Mouse (Mus musculus): ENCODE results near the gene Klhdc3. TPM values are rescaled to one million over a fixed set of nuclear protein-coding genes. Genes with fewer than 3 reads are reported as not detected.

Gene Klhdc3
- polyA plus RNA-seq, 1 experiment from 2014 or later, result 122 TPM

- Histone ChIP-seq H3K27ac (peak overlapping the region; percentile 96), H3K4me2 (peak overlapping the region; percentile 87), H3K27me3 (no peaks in the 10 kb centered on the region), H3K9ac (peak overlapping the region; percentile 84), H3K36me3 (peaks cover 36% of the 10 kb centered on the region), H3K9me3 (no peaks in the 10 kb centered on the region), H3K4me1 (peaks cover 47% of the 10 kb centered on the region), H3K4me3 (peak overlapping the region; percentile 70)
- no peak for ATAC-seq (ENCODE audit: borderline replicate concordance, extremely low read depth, low FRiP score, low TSS enrichment)
- WGBS, result 24% methylated on average over 15 of the region's 15 CpGs
Observed at GRCm38 (mm10) chr17:46649811-46650210, 30.9 kb downstream of the Klhdc3 start.

GRCm38 (mm10) chr17:46648436-46648835, 32.3 kb downstream of the Klhdc3 start:
- Histone ChIP-seq H3K9ac (no peak overlapping the region), H3K4me3 (no peak overlapping the region), H3K27ac (no peak overlapping the region), H3K4me1 (peaks cover 55% of the 10 kb centered on the region), H3K9me3 (no peaks in the 10 kb centered on the region), H3K36me3 (peaks cover 23% of the 10 kb centered on the region), H3K4me2 (no peak overlapping the region), H3K27me3 (no peaks in the 10 kb centered on the region)
- WGBS, result 85% methylated on average over 9 of the region's 9 CpGs
- no peak for ATAC-seq (ENCODE audit: borderline replicate concordance, extremely low read depth, low FRiP score, low TSS enrichment)

- no peak overlapping the region for H3K4me3 ChIP-seq
- no peak for ATAC-seq (ENCODE audit: borderline replicate concordance, extremely low read depth, low FRiP score, low TSS enrichment)
- WGBS, result 87% methylated on average over 7 of the region's 7 CpGs
- no peaks in the 10 kb centered on the region for H3K27me3 ChIP-seq
- peaks cover 13% of the 10 kb centered on the region; the same call in 1 of the 2 replicates for H3K36me3 ChIP-seq
- H3K27ac ChIP-seq, result no peak overlapping the region
- peaks cover 47% of the 10 kb centered on the region for H3K4me1 ChIP-seq
- H3K9me3 ChIP-seq, result no peaks in the 10 kb centered on the region
- H3K9ac ChIP-seq, result no peak overlapping the region
- H3K4me2 ChIP-seq, result no peak overlapping the region; the same call in 1 of the 2 replicates
Observed at GRCm38 (mm10) chr17:46647279-46647678, 33.4 kb downstream of the Klhdc3 start.

GRCm38 (mm10) chr17:46646322-46646662, 34.4 kb downstream of the Klhdc3 start:
- no peaks in the 10 kb centered on the region for H3K9me3 ChIP-seq
- H3K27me3 ChIP-seq, result no peaks in the 10 kb centered on the region
- peak overlapping the region; percentile 95 for H3K9ac ChIP-seq
- H3K4me3 ChIP-seq, result peak overlapping the region; percentile 97
- peak overlapping the region; percentile 85 for H3K27ac ChIP-seq
- peaks cover 37% of the 10 kb centered on the region for H3K4me1 ChIP-seq
- H3K36me3 ChIP-seq, result peaks cover 19% of the 10 kb centered on the region; the same call in 1 of the 2 replicates
- H3K4me2 ChIP-seq, result peak overlapping the region; percentile 93
- ATAC-seq (ENCODE audit: borderline replicate concordance, extremely low read depth, low FRiP score, low TSS enrichment), result no peak
- 0% methylated on average over 19 of the region's 19 CpGs for WGBS

- peaks cover 23% of the 10 kb centered on the region; the same call in 1 of the 2 replicates for H3K36me3 ChIP-seq
- ATAC-seq (ENCODE audit: borderline replicate concordance, extremely low read depth, low FRiP score, low TSS enrichment), result peak; percentile 68
- peaks cover 32% of the 10 kb centered on the region for H3K4me1 ChIP-seq
- H3K9ac ChIP-seq, result peak within 1 kb of the TSS; percentile 95
- H3K27me3 ChIP-seq, result no peaks in the 10 kb centered on the region
- under 1% methylated on average over 53 of the region's 53 CpGs for WGBS
- H3K4me2 ChIP-seq, result peak within 1 kb of the TSS; percentile 93
- H3K9me3 ChIP-seq, result no peaks in the 10 kb centered on the region
- H3K27ac ChIP-seq, result peak within 1 kb of the TSS; percentile 85
- H3K4me3 ChIP-seq, result peak within 1 kb of the TSS; percentile 97
Observed at GRCm38 (mm10) chr17:46645561-46646321, 35.0 kb downstream of the Klhdc3 start, which contains the start of the genes Klc4 and Mrpl2. TSS of gene Klc4 (minus strand) at chr17:46646022. TSS of gene Mrpl2 (plus strand) at chr17:46646229.

GRCm38 (mm10) chr17:46644916-46645475, 35.7 kb downstream of the Klhdc3 start:
- Histone ChIP-seq H3K4me3 (peak overlapping the region; percentile 97), H3K9me3 (no peaks in the 10 kb centered on the region), H3K4me1 (peaks cover 32% of the 10 kb centered on the region), H3K27ac (peak overlapping the region; percentile 73), H3K36me3 (peaks cover 23% of the 10 kb centered on the region; the same call in 1 of the 2 replicates), H3K9ac (peak overlapping the region; percentile 68), H3K4me2 (peak overlapping the region; percentile 93), H3K27me3 (no peaks in the 10 kb centered on the region)
- no peak for ATAC-seq (ENCODE audit: borderline replicate concordance, extremely low read depth, low FRiP score, low TSS enrichment)
- WGBS, result 6% methylated on average over 11 of the region's 11 CpGs

GRCm38 (mm10) chr17:46644152-46644805, 36.4 kb downstream of the Klhdc3 start:
- H3K4me3 ChIP-seq, result peak overlapping the region; percentile 97; the same call in 1 of the 2 replicates
- no peaks in the 10 kb centered on the region for H3K27me3 ChIP-seq
- 0 out of 2 replicates have a peak overlapping the region, but pooled peaks have one; percentile 68 for H3K9ac ChIP-seq
- WGBS, result 90% methylated on average over 12 of the region's 12 CpGs
- no peak overlapping the region for H3K27ac ChIP-seq
- H3K4me2 ChIP-seq, result peak overlapping the region; percentile 93; the same call in 1 of the 2 replicates
- no peaks in the 10 kb centered on the region for H3K9me3 ChIP-seq
- peaks cover 28% of the 10 kb centered on the region; the same call in 1 of the 2 replicates for H3K36me3 ChIP-seq
- ATAC-seq (ENCODE audit: borderline replicate concordance, extremely low read depth, low FRiP score, low TSS enrichment), result no peak
- peaks cover 25% of the 10 kb centered on the region for H3K4me1 ChIP-seq

GRCm38 (mm10) chr17:46642060-46642459, 38.7 kb downstream of the Klhdc3 start:
- H3K36me3 ChIP-seq, result peaks cover 22% of the 10 kb centered on the region; the same call in 1 of the 2 replicates
- no peak overlapping the region for H3K4me2 ChIP-seq
- 82% methylated on average over 17 of the region's 17 CpGs for WGBS
- H3K27me3 ChIP-seq, result no peaks in the 10 kb centered on the region
- no peak for ATAC-seq (ENCODE audit: borderline replicate concordance, extremely low read depth, low FRiP score, low TSS enrichment)
- no peak overlapping the region for H3K9ac ChIP-seq
- H3K4me1 ChIP-seq, result peaks cover 24% of the 10 kb centered on the region
- H3K4me3 ChIP-seq, result no peak overlapping the region
- H3K9me3 ChIP-seq, result no peaks in the 10 kb centered on the region
- H3K27ac ChIP-seq, result no peak overlapping the region

GRCm38 (mm10) chr17:46639929-46640328, 40.8 kb downstream of the Klhdc3 start:
- Histone ChIP-seq H3K36me3 (peaks cover 22% of the 10 kb centered on the region; the same call in 1 of the 2 replicates), H3K4me3 (no peak overlapping the region), H3K9ac (no peak overlapping the region), H3K4me2 (no peak overlapping the region), H3K9me3 (no peaks in the 10 kb centered on the region), H3K4me1 (peaks cover 19% of the 10 kb centered on the region), H3K27me3 (no peaks in the 10 kb centered on the region), H3K27ac (no peak overlapping the region)
- WGBS, result 71% methylated on average over 9 of the region's 9 CpGs
- ATAC-seq (ENCODE audit: borderline replicate concordance, extremely low read depth, low FRiP score, low TSS enrichment), result no peak

GRCm38 (mm10) chr17:46636831-46637523, 43.7 kb downstream of the Klhdc3 start:
- no peaks in the 10 kb centered on the region for H3K9me3 ChIP-seq
- H3K4me1 ChIP-seq, result peaks cover 10% of the 10 kb centered on the region
- H3K4me2 ChIP-seq, result peak overlapping the region; percentile 41
- no peaks in the 10 kb centered on the region for H3K27me3 ChIP-seq
- ATAC-seq (ENCODE audit: borderline replicate concordance, extremely low read depth, low FRiP score, low TSS enrichment), result no peak
- 0 out of 2 replicates have a peak overlapping the region, but pooled peaks have one; percentile 6 for H3K27ac ChIP-seq
- peaks cover 20% of the 10 kb centered on the region; the same call in 1 of the 2 replicates for H3K36me3 ChIP-seq
- no peak overlapping the region for H3K9ac ChIP-seq
- 16% methylated on average over 15 of the region's 15 CpGs for WGBS
- H3K4me3 ChIP-seq, result no peak overlapping the region; the same call in 1 of the 2 replicates

All from lung, embryonic 15.5 days (tissue).